Mouse (Mus musculus) ES-E14 (cell line): ENCODE measurements around the gene Fbxo46. TPM values are rescaled to one million over a fixed set of nuclear protein-coding genes. Genes with fewer than 3 reads are reported as not detected.

ENCODE experiments used
- DNase-seq: peaks from one replicate; pipeline ENCODE4 v3.0.0-alpha.2; 2013; ENCODE audit warnings: low read depth, low spot score
- H3K27ac ChIP-seq: 2 replicates; pipeline ENCODE4 v1.5.1; 2012; ENCODE audit warnings: low read depth, mild to moderate bottlenecking, low read length, moderate library complexity, mixed read lengths; ENCODE audit not compliant: poor library complexity, insufficient read depth, severe bottlenecking
- H3K36me3 ChIP-seq: 2 replicates; pipeline ENCODE4 v1.6.1; 2012; ENCODE audit warnings: mild to moderate bottlenecking, low read length, moderate library complexity, mixed read lengths; ENCODE audit not compliant: control insufficient read depth, poor library complexity, insufficient read depth, severe bottlenecking
- H3K4me1 ChIP-seq, 2 experiments: fragments of 150-350 bp in 1 of 2; sonication (generic) in 1 of 2; 2 replicates each; pipeline ENCODE4 v1.6.1; 2012; ENCODE audit warnings: low read length in 2 of 2, mild to moderate bottlenecking in 1 of 2, mixed read lengths in 1 of 2; ENCODE audit not compliant: control insufficient read depth in 2 of 2, insufficient read depth in 2 of 2, poor library complexity in 1 of 2
- H3K4me3 ChIP-seq, 2 experiments: fragments of 150-350 bp in 1 of 2; sonication (generic) in 1 of 2; 2 replicates each; pipeline ENCODE4 v1.5.1; 2012; ENCODE audit warnings: low read length in 2 of 2, low read depth in 1 of 2, mild to moderate bottlenecking in 1 of 2, mixed read lengths in 1 of 2; ENCODE audit not compliant: insufficient read depth in 1 of 2, poor library complexity in 1 of 2, severe bottlenecking in 1 of 2
- H3K9ac ChIP-seq: 2 replicates; pipeline ENCODE4 v1.6.1; 2012; ENCODE audit warnings: low read depth, mild to moderate bottlenecking, low read length, mixed read lengths; ENCODE audit not compliant: poor library complexity, insufficient read depth, severe bottlenecking
- H3K9me3 ChIP-seq: fragments of 150-350 bp; sonication (generic); 2 replicates; pipeline ENCODE4 v1.6.1; 2012; ENCODE audit warnings: low read depth, mild to moderate bottlenecking, low read length; ENCODE audit not compliant: control insufficient read depth, insufficient read depth
- CHD2 ChIP-seq: IDR thresholded peaks from 2 replicates; pipeline ENCODE4 v1.6.1; 2014; ENCODE audit warnings: mild to moderate bottlenecking, low read depth, low read length, inconsistent platforms
- HCFC1 ChIP-seq: IDR thresholded peaks from 2 replicates; pipeline ENCODE4 v1.6.1; 2012; ENCODE audit warnings: low read length, inconsistent platforms, borderline replicate concordance; ENCODE audit not compliant: insufficient read depth
- MAFK ChIP-seq: IDR thresholded peaks from 2 replicates; pipeline ENCODE4 v1.6.1; 2014; ENCODE audit warnings: mild to moderate bottlenecking, low read depth, low read length, inconsistent platforms; ENCODE audit not compliant: insufficient read depth
- ZC3H11A ChIP-seq: IDR thresholded peaks from 2 replicates; pipeline ENCODE4 v1.6.1; 2012; ENCODE audit warnings: low read depth, mild to moderate bottlenecking, inconsistent platforms, low read length, borderline replicate concordance
- ZNF384 ChIP-seq: IDR thresholded peaks from 2 replicates; pipeline ENCODE4 v1.6.1; 2012; ENCODE audit warnings: low read depth, low read length, inconsistent platforms
- in situ Hi-C, 2 experiments: fragments of 600-800 bp; cut with MboI; formaldehyde crosslinking; loops; one replicate each; pipeline ENCODE4 v1.15.1; 2025; ENCODE audit warnings: low sequenced_read_pairs in 2 of 2, inconsistent platforms in 1 of 2; ENCODE audit not compliant: unreplicated experiment in 2 of 2
- total RNA-seq: library from RNA; depleted of rRNA; stranded (reverse); fragments of 300-350 nt; gene quantifications from 2 replicates; pipeline ENCODE4 v1.2.3, GENCODE M21; 2012

Fbxo46 gene
- total RNA-seq, 1 experiment: 19.5 TPM

- H3K27ac ChIP-seq: peak within 1 kb of the TSS; percentile 22; the same call in 1 of the 2 replicates
- peak within 1 kb of the TSS; percentile 93 for H3K9ac ChIP-seq
- DNase-seq: peak; percentile 100
- H3K36me3 ChIP-seq: peaks cover 27% of the 10 kb centered on the region
- H3K4me1 ChIP-seq: peaks cover 0 to 19% of the 10 kb centered on the region in 2 experiments; a peak in 3 of 4 replicates
- TF ChIP-seq CHD2: 0 out of 2 replicates have a peak, but pooled peaks have one; percentile 22
- no peak for TF ChIP-seq HCFC1
- no peak for TF ChIP-seq ZC3H11A
- H3K9me3 ChIP-seq: no peaks in the 10 kb centered on the region
- H3K4me3 ChIP-seq: peak within 1 kb of the TSS; percentile 90 to 98
- in situ Hi-C loops: no loop called here
Measured at GRCm38 (mm10) chr7:19075723-19076585, 43.7 kb upstream of the Fbxo46 start, which contains the start of gene Dmwd. TSS of gene Dmwd (plus strand) at chr7:19076227.

- H3K4me3 ChIP-seq: peak overlapping the region; percentile 90 to 98
- no peak for TF ChIP-seq CHD2
- TF ChIP-seq ZC3H11A: no peak
- TF ChIP-seq MAFK: no peak
- TF ChIP-seq HCFC1: no peak
- TF ChIP-seq ZNF384: no peak
- no peak for DNase-seq
- H3K4me1 ChIP-seq: peaks cover 0 to 19% of the 10 kb centered on the region in 2 experiments; a peak in 3 of 4 replicates
- H3K9me3 ChIP-seq: no peaks in the 10 kb centered on the region
- peak overlapping the region; percentile 22; the same call in 1 of the 2 replicates for H3K27ac ChIP-seq
- in situ Hi-C loops: no loop called here
- peak overlapping the region; percentile 93 for H3K9ac ChIP-seq
- H3K36me3 ChIP-seq: peaks cover 32% of the 10 kb centered on the region
Measured at GRCm38 (mm10) chr7:19076586-19076991, 43.1 kb upstream of the Fbxo46 start.

GRCm38 (mm10) chr7:19077761-19078160, 41.9 kb upstream of the Fbxo46 start:
- in situ Hi-C loops: no loop called here
- Histone ChIP-seq H3K9ac (no peak overlapping the region; the same call in 1 of the 2 replicates), H3K4me3 (peak overlapping the region in 1 of 2 experiments; percentile 13; a peak in 1 of 4 replicates), H3K9me3 (no peaks in the 10 kb centered on the region), H3K27ac (no peak overlapping the region), H3K4me1 (peaks cover 0 to 19% of the 10 kb centered on the region in 2 experiments; a peak in 3 of 4 replicates), H3K36me3 (peaks cover 41% of the 10 kb centered on the region)
- DNase-seq: no peak
- TF ChIP-seq ZC3H11A: no peak
- TF ChIP-seq HCFC1: no peak

- Histone ChIP-seq H3K9me3 (no peaks in the 10 kb centered on the region), H3K4me1 (peaks cover 0 to 19% of the 10 kb centered on the region in 2 experiments; a peak in 3 of 4 replicates), H3K4me3 (no peak overlapping the region), H3K9ac (no peak overlapping the region), H3K27ac (no peak overlapping the region), H3K36me3 (peaks cover 41% of the 10 kb centered on the region)
- no peak for DNase-seq
- no peak for TF ChIP-seq ZC3H11A
- TF ChIP-seq CHD2: no peak
- no peak for TF ChIP-seq HCFC1
- TF ChIP-seq MAFK: no peak
- TF ChIP-seq ZNF384: no peak
- in situ Hi-C loops: no loop called here
Measured at GRCm38 (mm10) chr7:19078732-19079131, 40.9 kb upstream of the Fbxo46 start.
